ENCODE assay signal across 19 mouse cellular contexts in genomic region chr13:12243991-12244390, GRCm38 (mm10). TPM values are rescaled to one million over a fixed set of nuclear protein-coding genes. Genes with fewer than 3 reads are reported as not detected.
A peak's percentile ranks its signal among the peaks of the same experiment; 100 is the strongest.
DNase-seq lines count a peak whose midpoint lies in the region; ATAC-seq and TF ChIP-seq lines count a peak whose summit lies in the region.
"Had no signal": no experiment of that assay in that cellular context is flagged by ENCODE, and none has a peak within 500 bp of the region (broad histone marks: within the 10 kb centered on the region; RNA-seq: fewer than 3 reads in every experiment).

No protein-coding gene starts in this region.

- peak; percentile 73 for ATAC-seq in hindbrain, postnatal 0 days
- ATAC-seq in hindbrain, embryonic 13.5 days (ENCODE audit: low FRiP score) = no peak
- ATAC-seq in heart, embryonic 14.5 days (ENCODE audit: insufficient number of reproducible peaks, insufficient read depth, low FRiP score, low read depth) = peak; percentile 86
- ATAC-seq: forebrain, embryonic 14.5 days had no signal

- no peaks in the 10 kb centered on the region for H3K4me1 ChIP-seq in hindbrain, postnatal 0 days (ENCODE audit: insufficient read depth, low read length)
- H3K4me1 ChIP-seq in hindbrain, embryonic 13.5 days (replicated peaks) = no peaks in the 10 kb centered on the region
- H3K4me1 ChIP-seq in heart, embryonic 14.5 days (ENCODE audit: control insufficient read depth in 2 of 2, insufficient read depth in 2 of 2, low read length in 2 of 2) = peaks cover 4 to 18% of the 10 kb centered on the region in 2 experiments
- H3K4me1 ChIP-seq: hindbrain, embryonic 15.5 days; limb, embryonic 12.5 days; liver, embryonic 15.5 days had no signal

- H3K4me3 ChIP-seq in hindbrain, postnatal 0 days (ENCODE audit: low read length) = no peak overlapping the region
- H3K4me3 ChIP-seq in hindbrain, embryonic 13.5 days = no peak overlapping the region
- H3K4me3 ChIP-seq in heart, embryonic 14.5 days (ENCODE audit: control insufficient read depth in 1 of 2, insufficient read depth in 1 of 2, low read depth in 1 of 2, low read length in 2 of 2) = no peak overlapping the region
- H3K4me3 ChIP-seq: hindbrain, embryonic 15.5 days; left cerebral cortex, adult 2 months; limb, embryonic 12.5 days; liver, embryonic 15.5 days had no signal

- H3K4me2 ChIP-seq in hindbrain, postnatal 0 days (ENCODE audit: low read depth, low read length) = no peak overlapping the region
- no peak overlapping the region for H3K4me2 ChIP-seq in hindbrain, embryonic 13.5 days
- H3K4me2 ChIP-seq in heart, embryonic 14.5 days (ENCODE audit: low read length) = peak overlapping the region; percentile 27
- H3K4me2 ChIP-seq: hindbrain, embryonic 15.5 days; limb, embryonic 12.5 days; liver, embryonic 15.5 days; midbrain, embryonic 11.5 days had no signal

- H3K27me3 ChIP-seq in hindbrain, postnatal 0 days (ENCODE audit: insufficient read depth, low read length) = no peaks in the 10 kb centered on the region
- H3K27me3 ChIP-seq in hindbrain, embryonic 13.5 days = no peaks in the 10 kb centered on the region
- H3K27me3 ChIP-seq in heart, embryonic 14.5 days (ENCODE audit: control insufficient read depth, insufficient read depth, low read length) = no peaks in the 10 kb centered on the region; the same call in 1 of the 2 replicates
- H3K27me3 ChIP-seq: hindbrain, embryonic 15.5 days; limb, embryonic 12.5 days; liver, embryonic 15.5 days had no signal

- peak; percentile 20 to 56 for DNase-seq in cerebellum, postnatal 10 days
- no peak for DNase-seq in cerebellum, adult 11-12 months
- peak; percentile 52 for DNase-seq in hindbrain, postnatal 0 days (ENCODE audit: low spot score)
- DNase-seq in Muller cell, postnatal 12 days (ENCODE audit: inconsistent ontology term) = peak; percentile 17
- DNase-seq in c-Kit-positive CD71-positive TER-119-positive erythroid progenitor cells, embryonic 14.5 days (ENCODE audit: low spot score) = no peak
- DNase-seq in lung, postnatal 4 days = no peak
- DNase-seq: cerebellum, adult 9-10 months; gastrocnemius, postnatal 14 days; kidney, adult 18-20 months; kidney, postnatal 25 days; right cerebral cortex, postnatal 14 days had no signal

- TF ChIP-seq CTCF in hindbrain, postnatal 0 days (IDR thresholded peaks at IDR 0.05; ENCODE audit: low read depth) = no peak

- no peak overlapping the region for H3K9ac ChIP-seq in hindbrain, postnatal 0 days (replicated peaks; ENCODE audit: low read length)
- H3K9ac ChIP-seq in hindbrain, embryonic 13.5 days = no peak overlapping the region
- H3K9ac ChIP-seq in heart, embryonic 14.5 days (ENCODE audit: low read length) = no peak overlapping the region
- H3K9ac ChIP-seq: hindbrain, embryonic 15.5 days; limb, embryonic 12.5 days; liver, embryonic 15.5 days had no signal

- H3K36me3 ChIP-seq in hindbrain, postnatal 0 days (ENCODE audit: insufficient read depth, low read length) = peaks cover 27% of the 10 kb centered on the region
- H3K36me3 ChIP-seq in hindbrain, embryonic 13.5 days = peaks cover 64% of the 10 kb centered on the region
- H3K36me3 ChIP-seq in heart, embryonic 14.5 days (ENCODE audit: control insufficient read depth, insufficient read depth, low read length) = peaks cover 84% of the 10 kb centered on the region

- 0 out of 2 replicates have a peak overlapping the region, but pooled peaks have one; percentile 36 for H3K27ac ChIP-seq in hindbrain, postnatal 0 days
- no peak overlapping the region for H3K27ac ChIP-seq in hindbrain, embryonic 13.5 days
- peak overlapping the region; percentile 46 to 79; a peak in 3 of 4 replicates for H3K27ac ChIP-seq in heart, embryonic 14.5 days (replicated peaks in 1 of 2; ENCODE audit: control insufficient read depth in 1 of 2, insufficient read depth in 1 of 2, low read depth in 2 of 2, low read length in 2 of 2)
- H3K27ac ChIP-seq: hindbrain, embryonic 15.5 days; left cerebral cortex, adult 2 months; limb, embryonic 12.5 days; liver, embryonic 15.5 days had no signal

- WGBS in hindbrain, postnatal 0 days = 66% methylated on average over 4 of the region's 4 CpGs
- WGBS in hindbrain, embryonic 13.5 days = 74% methylated on average over 4 of the region's 4 CpGs
- 40% methylated on average over 4 of the region's 4 CpGs for WGBS in heart, embryonic 14.5 days

- H3K9me3 ChIP-seq in hindbrain, postnatal 0 days (ENCODE audit: low read length) = no peaks in the 10 kb centered on the region
- no peaks in the 10 kb centered on the region for H3K9me3 ChIP-seq in hindbrain, embryonic 13.5 days
- no peaks in the 10 kb centered on the region for H3K9me3 ChIP-seq in heart, embryonic 14.5 days (ENCODE audit: control insufficient read depth, low read length)
- H3K9me3 ChIP-seq: hindbrain, embryonic 15.5 days; limb, embryonic 12.5 days; liver, embryonic 15.5 days had no signal

RNA-seq across cellular contexts. Expression of gene Mtr, which starts 13.9 kb away (rescaled TPM):
- 5.0 and 7.8 TPM in 2 replicates for total RNA-seq in hindbrain, postnatal 0 days (2014; rRNA removed)
- 2.4 and 3.0 TPM in 2 replicates for polyA plus RNA-seq in hindbrain, postnatal 0 days (2015; fragmentation: Nextera tagmentation; extraction: Ambion mirVana)
- polyA plus RNA-seq in hindbrain, embryonic 13.5 days (2015; fragmentation: Nextera tagmentation; extraction: Ambion mirVana) = 5.0 and 5.5 TPM in 2 replicates
- polyA plus RNA-seq in heart, embryonic 14.5 days (2014; fragmentation: Nextera tagmentation; extraction: Ambion mirVana) = 14.8 and 17.5 TPM in 2 replicates

Comparison
In these comparisons a context has a peak if more than half of its experiments do, and no peak if none do; other contexts are left out.
1. DNase-seq: peak in cerebellum, postnatal 10 days (2 of 2), hindbrain, postnatal 0 days (single experiment) and Muller cell, postnatal 12 days (single experiment); none in cerebellum, adult 11-12 months (single experiment), c-Kit-positive CD71-positive TER-119-positive erythroid progenitor cells, embryonic 14.5 days (single experiment) and lung, postnatal 4 days (0 of 2).